Mouse (Mus musculus): Measurements from ENCODE around the gene Tenm1. TPM values are rescaled to one million over a fixed set of nuclear protein-coding genes. Genes with fewer than 3 reads are reported as not detected.

Gene Tenm1
- polyA plus RNA-seq, 1 experiment from 2014 or later, result 1.3 TPM

GRCm38 (mm10) chrX:43317801-43318520 is 111.0 kb downstream of the Tenm1 start:
- Histone ChIP-seq H3K4me2 (no peak overlapping the region), H3K27ac (no peak overlapping the region), H3K4me3 (replicated peaks) (no peak overlapping the region), H3K9me3 (no peaks in the 10 kb centered on the region), H3K27me3 (no peaks in the 10 kb centered on the region), H3K36me3 (no peaks in the 10 kb centered on the region), H3K4me1 (replicated peaks) (no peaks in the 10 kb centered on the region), H3K9ac (replicated peaks) (no peak overlapping the region)
- ATAC-seq (ENCODE audit: insufficient number of reproducible peaks, insufficient read depth, low FRiP score, low TSS enrichment, low read depth), result no peak
- WGBS, result 85% methylated on average over 3 of the region's 3 CpGs

- no peak overlapping the region for H3K4me3 ChIP-seq (replicated peaks)
- no peaks in the 10 kb centered on the region for H3K27me3 ChIP-seq
- H3K9me3 ChIP-seq, result no peaks in the 10 kb centered on the region
- no peak overlapping the region for H3K9ac ChIP-seq (replicated peaks)
- no peak overlapping the region for H3K4me2 ChIP-seq
- WGBS, result 74% methylated on average over 4 of the region's 4 CpGs
- ATAC-seq (ENCODE audit: insufficient number of reproducible peaks, insufficient read depth, low FRiP score, low TSS enrichment, low read depth), result no peak
- H3K36me3 ChIP-seq, result no peaks in the 10 kb centered on the region
- no peaks in the 10 kb centered on the region for H3K4me1 ChIP-seq (replicated peaks)
- no peak overlapping the region for H3K27ac ChIP-seq
Measured at GRCm38 (mm10) chrX:43235844-43236243, 193.1 kb downstream of the Tenm1 start.

GRCm38 (mm10) chrX:43205003-43205402 is 223.9 kb downstream of the Tenm1 start:
- 87% methylated on average over 3 of the region's 3 CpGs for WGBS
- H3K9ac ChIP-seq (replicated peaks), result no peak overlapping the region
- H3K27me3 ChIP-seq, result no peaks in the 10 kb centered on the region
- ATAC-seq (ENCODE audit: insufficient number of reproducible peaks, insufficient read depth, low FRiP score, low TSS enrichment, low read depth), result no peak
- no peaks in the 10 kb centered on the region for H3K36me3 ChIP-seq
- no peaks in the 10 kb centered on the region for H3K9me3 ChIP-seq
- H3K4me1 ChIP-seq (replicated peaks), result no peaks in the 10 kb centered on the region
- H3K4me3 ChIP-seq (replicated peaks), result no peak overlapping the region
- H3K4me2 ChIP-seq, result no peak overlapping the region
- H3K27ac ChIP-seq, result no peak overlapping the region

- Histone ChIP-seq H3K4me3 (replicated peaks) (no peak overlapping the region), H3K27ac (no peak overlapping the region), H3K9ac (replicated peaks) (no peak overlapping the region), H3K9me3 (no peaks in the 10 kb centered on the region), H3K27me3 (no peaks in the 10 kb centered on the region), H3K4me2 (no peak overlapping the region), H3K4me1 (replicated peaks) (no peaks in the 10 kb centered on the region), H3K36me3 (no peaks in the 10 kb centered on the region)
- 68% methylated on average over 5 of the region's 5 CpGs for WGBS
- no peak for ATAC-seq (ENCODE audit: insufficient number of reproducible peaks, insufficient read depth, low FRiP score, low TSS enrichment, low read depth)
Measured at GRCm38 (mm10) chrX:43202249-43202783, 226.6 kb downstream of the Tenm1 start.

- WGBS, result 79% methylated on average over 1 of the region's 1 CpGs
- no peaks in the 10 kb centered on the region for H3K4me1 ChIP-seq (replicated peaks)
- no peaks in the 10 kb centered on the region for H3K27me3 ChIP-seq
Measured at GRCm38 (mm10) chrX:43182975-43183374, 246.0 kb downstream of the Tenm1 start.

GRCm38 (mm10) chrX:43151561-43151960 is 277.4 kb downstream of the Tenm1 start:
- Histone ChIP-seq H3K27ac (no peak overlapping the region), H3K9ac (replicated peaks) (no peak overlapping the region), H3K9me3 (no peaks in the 10 kb centered on the region), H3K4me2 (no peak overlapping the region), H3K36me3 (no peaks in the 10 kb centered on the region), H3K4me1 (replicated peaks) (no peaks in the 10 kb centered on the region), H3K4me3 (replicated peaks) (no peak overlapping the region), H3K27me3 (no peaks in the 10 kb centered on the region)
- ATAC-seq (ENCODE audit: insufficient number of reproducible peaks, insufficient read depth, low FRiP score, low TSS enrichment, low read depth), result no peak
- WGBS, result 81% methylated on average over 3 of the region's 3 CpGs

More at GRCm38 (mm10) chrX:43182975-43183374, 246.0 kb downstream of the Tenm1 start:
- Histone ChIP-seq H3K4me3 (replicated peaks) (no peak overlapping the region), H3K27ac (no peak overlapping the region), H3K36me3 (no peaks in the 10 kb centered on the region), H3K4me2 (no peak overlapping the region), H3K9me3 (no peaks in the 10 kb centered on the region), H3K9ac (replicated peaks) (no peak overlapping the region)
- no peak for ATAC-seq (ENCODE audit: insufficient number of reproducible peaks, insufficient read depth, low FRiP score, low TSS enrichment, low read depth)

- no peak for ATAC-seq (ENCODE audit: insufficient number of reproducible peaks, insufficient read depth, low FRiP score, low TSS enrichment, low read depth)
- no peaks in the 10 kb centered on the region for H3K27me3 ChIP-seq
- no peaks in the 10 kb centered on the region for H3K36me3 ChIP-seq
- no peaks in the 10 kb centered on the region for H3K4me1 ChIP-seq (replicated peaks)
- H3K9me3 ChIP-seq, result no peaks in the 10 kb centered on the region
- H3K4me2 ChIP-seq, result no peak overlapping the region
- H3K27ac ChIP-seq, result no peak overlapping the region
- H3K9ac ChIP-seq (replicated peaks), result no peak overlapping the region
- H3K4me3 ChIP-seq (replicated peaks), result no peak overlapping the region
- 61% methylated on average over 2 of the region's 2 CpGs for WGBS
Measured at GRCm38 (mm10) chrX:43129696-43130095, 299.2 kb downstream of the Tenm1 start.

- no peak overlapping the region for H3K4me3 ChIP-seq (replicated peaks)
- no peak for ATAC-seq (ENCODE audit: insufficient number of reproducible peaks, insufficient read depth, low FRiP score, low TSS enrichment, low read depth)
- no peak overlapping the region for H3K4me2 ChIP-seq
- no peaks in the 10 kb centered on the region for H3K27me3 ChIP-seq
- 53% methylated on average over 1 of the region's 1 CpGs for WGBS
- no peaks in the 10 kb centered on the region for H3K36me3 ChIP-seq
- H3K9ac ChIP-seq (replicated peaks), result no peak overlapping the region
- H3K4me1 ChIP-seq (replicated peaks), result no peaks in the 10 kb centered on the region
- H3K27ac ChIP-seq, result no peak overlapping the region
- H3K9me3 ChIP-seq, result no peaks in the 10 kb centered on the region
Measured at GRCm38 (mm10) chrX:43122491-43122890, 306.4 kb downstream of the Tenm1 start.

GRCm38 (mm10) chrX:43122001-43122400 is 306.9 kb downstream of the Tenm1 start:
- H3K9me3 ChIP-seq, result no peaks in the 10 kb centered on the region
- no peak overlapping the region for H3K9ac ChIP-seq (replicated peaks)
- no peak overlapping the region for H3K27ac ChIP-seq
- no peaks in the 10 kb centered on the region for H3K36me3 ChIP-seq
- H3K4me3 ChIP-seq (replicated peaks), result no peak overlapping the region
- no peaks in the 10 kb centered on the region for H3K4me1 ChIP-seq (replicated peaks)
- no peaks in the 10 kb centered on the region for H3K27me3 ChIP-seq
- 80% methylated on average over 1 of the region's 1 CpGs for WGBS
- no peak overlapping the region for H3K4me2 ChIP-seq
- no peak for ATAC-seq (ENCODE audit: insufficient number of reproducible peaks, insufficient read depth, low FRiP score, low TSS enrichment, low read depth)

- H3K27ac ChIP-seq, result no peak overlapping the region
- no peaks in the 10 kb centered on the region for H3K27me3 ChIP-seq
- no peak overlapping the region for H3K4me3 ChIP-seq (replicated peaks)
- H3K36me3 ChIP-seq, result no peaks in the 10 kb centered on the region
- no peak overlapping the region for H3K9ac ChIP-seq (replicated peaks)
- no peak overlapping the region for H3K4me2 ChIP-seq
- no peak for ATAC-seq (ENCODE audit: insufficient number of reproducible peaks, insufficient read depth, low FRiP score, low TSS enrichment, low read depth)
- no peaks in the 10 kb centered on the region for H3K9me3 ChIP-seq
- H3K4me1 ChIP-seq (replicated peaks), result no peaks in the 10 kb centered on the region
- WGBS, result 29% methylated on average over 2 of the region's 2 CpGs
Measured at GRCm38 (mm10) chrX:42986100-42986499, 442.8 kb downstream of the Tenm1 start.

- no peaks in the 10 kb centered on the region for H3K9me3 ChIP-seq
- H3K36me3 ChIP-seq, result no peaks in the 10 kb centered on the region
- 0% methylated on average over 1 of the region's 1 CpGs for WGBS
- no peak overlapping the region for H3K27ac ChIP-seq
- H3K4me3 ChIP-seq (replicated peaks), result no peak overlapping the region
- H3K9ac ChIP-seq (replicated peaks), result no peak overlapping the region
- H3K27me3 ChIP-seq, result no peaks in the 10 kb centered on the region
- no peaks in the 10 kb centered on the region for H3K4me1 ChIP-seq (replicated peaks)
- no peak overlapping the region for H3K4me2 ChIP-seq
- ATAC-seq (ENCODE audit: insufficient number of reproducible peaks, insufficient read depth, low FRiP score, low TSS enrichment, low read depth), result no peak
Measured at GRCm38 (mm10) chrX:42973562-42973961, 455.4 kb downstream of the Tenm1 start.

GRCm38 (mm10) chrX:42967611-42968010 is 461.3 kb downstream of the Tenm1 start:
- H3K9ac ChIP-seq (replicated peaks), result no peak overlapping the region
- no peak overlapping the region for H3K4me3 ChIP-seq (replicated peaks)
- H3K27me3 ChIP-seq, result no peaks in the 10 kb centered on the region
- H3K36me3 ChIP-seq, result no peaks in the 10 kb centered on the region
- H3K4me2 ChIP-seq, result no peak overlapping the region
- WGBS, result 52% methylated on average over 5 of the region's 5 CpGs
- no peaks in the 10 kb centered on the region for H3K4me1 ChIP-seq (replicated peaks)
- ATAC-seq (ENCODE audit: insufficient number of reproducible peaks, insufficient read depth, low FRiP score, low TSS enrichment, low read depth), result no peak
- H3K9me3 ChIP-seq, result no peaks in the 10 kb centered on the region
- no peak overlapping the region for H3K27ac ChIP-seq
